Mouse (Mus musculus): Measurements from ENCODE around the gene Ccdc65. TPM values are rescaled to one million over a fixed set of nuclear protein-coding genes. Genes with fewer than 3 reads are reported as not detected.

The Ccdc65 gene
- polyA plus RNA-seq, 1 experiment from 2014 or later = 0.80 TPM

Other genes with a start within 250 kb of the Ccdc65 start
- gene OR5BS1P, start 238.3 kb upstream of the Ccdc65 start, polyA plus RNA-seq (2016; fragmentation: Nextera tagmentation; extraction: Ambion mirVana) = not detected in 2 replicates
- gene Lalba, start 225.5 kb upstream of the Ccdc65 start, polyA plus RNA-seq (2016; fragmentation: Nextera tagmentation; extraction: Ambion mirVana) = 0.20 and 0.26 TPM in 2 replicates
- gene Olfr279, start 215.8 kb upstream of the Ccdc65 start, polyA plus RNA-seq (2016; fragmentation: Nextera tagmentation; extraction: Ambion mirVana) = not detected in 2 replicates
- gene Kansl2, start 173.9 kb upstream of the Ccdc65 start, polyA plus RNA-seq (2016; fragmentation: Nextera tagmentation; extraction: Ambion mirVana) = 151 and 152 TPM in 2 replicates
- gene Ccnt1, start 137.3 kb upstream of the Ccdc65 start, polyA plus RNA-seq (2016; fragmentation: Nextera tagmentation; extraction: Ambion mirVana) = 64.5 and 64.6 TPM in 2 replicates
- 0.39 TPM in 1 of 2 replicates, not detected in the other for gene 4930415O20Rik, start 137.2 kb upstream of the Ccdc65 start, polyA plus RNA-seq (2016; fragmentation: Nextera tagmentation; extraction: Ambion mirVana)
- 11.6 and 14.0 TPM in 2 replicates for gene Adcy6, start 98.1 kb upstream of the Ccdc65 start, polyA plus RNA-seq (2016; fragmentation: Nextera tagmentation; extraction: Ambion mirVana)
- 32.3 and 37.0 TPM in 2 replicates for gene Cacnb3, start 77.4 kb upstream of the Ccdc65 start, polyA plus RNA-seq (2016; fragmentation: Nextera tagmentation; extraction: Ambion mirVana)
- gene Ddx23, start 45.3 kb upstream of the Ccdc65 start, polyA plus RNA-seq (2016; fragmentation: Nextera tagmentation; extraction: Ambion mirVana) = 31.2 and 32.1 TPM in 2 replicates
- 0.88 and 1.5 TPM in 2 replicates for gene Rnd1, start 30.7 kb upstream of the Ccdc65 start, polyA plus RNA-seq (2016; fragmentation: Nextera tagmentation; extraction: Ambion mirVana)
- 23.2 and 26.3 TPM in 2 replicates for gene Fkbp11, start 20.0 kb downstream of the Ccdc65 start, polyA plus RNA-seq (2016; fragmentation: Nextera tagmentation; extraction: Ambion mirVana)
- 41.6 and 43.1 TPM in 2 replicates for gene Arf3, start 55.0 kb downstream of the Ccdc65 start, polyA plus RNA-seq (2016; fragmentation: Nextera tagmentation; extraction: Ambion mirVana)
- gene Wnt10b, start 69.9 kb downstream of the Ccdc65 start, polyA plus RNA-seq (2016; fragmentation: Nextera tagmentation; extraction: Ambion mirVana) = 0.34 and 0.40 TPM in 2 replicates
- gene Wnt1, start 81.7 kb downstream of the Ccdc65 start, polyA plus RNA-seq (2016; fragmentation: Nextera tagmentation; extraction: Ambion mirVana) = 1.0 and 1.5 TPM in 2 replicates
- not detected in 2 replicates for gene Ddn, start 101.3 kb downstream of the Ccdc65 start, polyA plus RNA-seq (2016; fragmentation: Nextera tagmentation; extraction: Ambion mirVana)
- 83.5 and 85.3 TPM in 2 replicates for gene Prkag1, start 123.3 kb downstream of the Ccdc65 start, polyA plus RNA-seq (2016; fragmentation: Nextera tagmentation; extraction: Ambion mirVana)
- gene Kmt2d, start 163.0 kb downstream of the Ccdc65 start, polyA plus RNA-seq (2016; fragmentation: Nextera tagmentation; extraction: Ambion mirVana) = 12.1 and 12.7 TPM in 2 replicates
- gene Rhebl1, start 186.3 kb downstream of the Ccdc65 start, polyA plus RNA-seq (2016; fragmentation: Nextera tagmentation; extraction: Ambion mirVana) = 29.2 and 29.5 TPM in 2 replicates
- gene Dhh, start 190.3 kb downstream of the Ccdc65 start, polyA plus RNA-seq (2016; fragmentation: Nextera tagmentation; extraction: Ambion mirVana) = 0.31 and 0.34 TPM in 2 replicates
- gene Lmbr1l, start 210.0 kb downstream of the Ccdc65 start, polyA plus RNA-seq (2016; fragmentation: Nextera tagmentation; extraction: Ambion mirVana) = 23.4 and 26.9 TPM in 2 replicates
- 2,343 and 2,408 TPM in 2 replicates for gene Tuba1b, start 226.4 kb downstream of the Ccdc65 start, polyA plus RNA-seq (2016; fragmentation: Nextera tagmentation; extraction: Ambion mirVana)
- not detected in 2 replicates for gene Gm49450, start 245.3 kb downstream of the Ccdc65 start, polyA plus RNA-seq (2016; fragmentation: Nextera tagmentation; extraction: Ambion mirVana)
- 2,739 and 2,840 TPM in 2 replicates for gene Tuba1a, start 245.5 kb downstream of the Ccdc65 start, polyA plus RNA-seq (2016; fragmentation: Nextera tagmentation; extraction: Ambion mirVana)